Mouse (Mus musculus) testis, adult 2 months (tissue): ENCODE data around the gene Vav1. TPM values are rescaled to one million over a fixed set of nuclear protein-coding genes. Genes with fewer than 3 reads are reported as not detected.
"Not testable (repeated sequence)": the region's sequence is repeated elsewhere in the genome, so short reads cannot be mapped to it uniquely, and the experiment has no call there.

Source experiments
- H3K27ac ChIP-seq: fragments of 200-500 bp; 2 replicates; pipeline ENCODE4 v1.5.1; 2012; ENCODE audit warnings: low read depth, low read length; ENCODE audit not compliant: control insufficient read depth, insufficient read depth
- H3K27me3 ChIP-seq: fragments of 200-500 bp; 2 replicates; pipeline ENCODE4 v1.6.1; 2012; ENCODE audit warnings: mild to moderate bottlenecking, low read length, moderate library complexity; ENCODE audit not compliant: control insufficient read depth, insufficient read depth
- H3K36me3 ChIP-seq: fragments of 200-500 bp; 2 replicates; pipeline ENCODE4 v1.6.1; 2012; ENCODE audit warnings: mild to moderate bottlenecking, low read length; ENCODE audit not compliant: control insufficient read depth, insufficient read depth
- H3K4me1 ChIP-seq: fragments of 200-500 bp; 2 replicates; pipeline ENCODE4 v1.6.1; 2012; ENCODE audit warnings: low read length; ENCODE audit not compliant: control insufficient read depth, insufficient read depth
- H3K4me3 ChIP-seq: fragments of 200-500 bp; 2 replicates; pipeline ENCODE4 v1.5.1; 2012; ENCODE audit warnings: low read depth, mild to moderate bottlenecking, low read length, moderate library complexity, mixed read lengths; ENCODE audit not compliant: control insufficient read depth
- CTCF ChIP-seq: fragments of 200-500 bp; IDR thresholded peaks from 2 replicates; pipeline ENCODE4 v1.5.1; 2012; ENCODE audit warnings: low read depth, mild to moderate bottlenecking, inconsistent platforms, low read length, moderate library complexity; ENCODE audit not compliant: control insufficient read depth, insufficient read depth, insufficient replicate concordance
- POLR2A ChIP-seq: fragments of 200-500 bp; IDR thresholded peaks from 2 replicates; pipeline ENCODE4 v1.6.1; 2012; ENCODE audit warnings: low read depth, mild to moderate bottlenecking, inconsistent platforms, low read length, moderate library complexity; ENCODE audit not compliant: control insufficient read depth
- polyA plus RNA-seq: library from polyadenylated mRNA; depleted of rRNA; stranded (reverse); fragments of >200 nt; gene quantifications from 2 replicates; pipeline ENCODE4 v1.2.3, GENCODE M21; 2012

The Vav1 gene
- polyA plus RNA-seq, 1 experiment, result 8.4 TPM

GRCm38 (mm10) chr17:57334761-57335150 lies 55.9 kb downstream of the Vav1 start:
- no peaks in the 10 kb centered on the region for H3K27me3 ChIP-seq
- H3K36me3 ChIP-seq, result no peaks in the 10 kb centered on the region
- peak overlapping the region; percentile 42 for H3K4me3 ChIP-seq
- TF ChIP-seq POLR2A, result 0 out of 2 replicates have a peak, but pooled peaks have one; percentile 14
- peak; percentile 99 for TF ChIP-seq CTCF
- H3K4me1 ChIP-seq, result peaks cover 16% of the 10 kb centered on the region
- H3K27ac ChIP-seq, result no peak overlapping the region

GRCm38 (mm10) chr17:57335194-57335593 lies 56.3 kb downstream of the Vav1 start:
- not testable (repeated sequence) for H3K27ac ChIP-seq, H3K4me3 ChIP-seq, H3K36me3 ChIP-seq, H3K27me3 ChIP-seq
- peaks cover 16% of the 10 kb centered on the region for H3K4me1 ChIP-seq

GRCm38 (mm10) chr17:57335673-57336303 lies 56.9 kb downstream of the Vav1 start:
- H3K27me3 ChIP-seq, result no peaks in the 10 kb centered on the region
- peak; percentile 97 for TF ChIP-seq CTCF
- TF ChIP-seq POLR2A, result no peak
- H3K4me1 ChIP-seq, result peaks cover 16% of the 10 kb centered on the region
- no peak overlapping the region for H3K27ac ChIP-seq
- no peaks in the 10 kb centered on the region for H3K36me3 ChIP-seq
- no peak overlapping the region for H3K4me3 ChIP-seq

- peaks cover 16% of the 10 kb centered on the region for H3K4me1 ChIP-seq
- H3K4me3 ChIP-seq, result no peak overlapping the region
- H3K27ac ChIP-seq, result no peak overlapping the region
- no peaks in the 10 kb centered on the region for H3K27me3 ChIP-seq
- H3K36me3 ChIP-seq, result no peaks in the 10 kb centered on the region
- no peak for TF ChIP-seq POLR2A
- TF ChIP-seq CTCF, result no peak
Observed at GRCm38 (mm10) chr17:57337996-57338395, 59.1 kb downstream of the Vav1 start.

GRCm38 (mm10) chr17:57339298-57339697 lies 60.4 kb downstream of the Vav1 start:
- Histone ChIP-seq H3K4me1 (peaks cover 14% of the 10 kb centered on the region), H3K36me3 (no peaks in the 10 kb centered on the region), H3K27ac (no peak overlapping the region), H3K4me3 (no peak overlapping the region), H3K27me3 (no peaks in the 10 kb centered on the region)
- TF ChIP-seq CTCF (no peak), POLR2A (no peak)

- Histone ChIP-seq H3K27me3 (no peaks in the 10 kb centered on the region), H3K36me3 (no peaks in the 10 kb centered on the region), H3K27ac (no peak overlapping the region), H3K4me1 (peaks cover 5% of the 10 kb centered on the region), H3K4me3 (no peak overlapping the region)
- no peak for TF ChIP-seq CTCF
- no peak for TF ChIP-seq POLR2A
Observed at GRCm38 (mm10) chr17:57341568-57341967, 62.7 kb downstream of the Vav1 start.

GRCm38 (mm10) chr17:57344029-57344707 lies 65.3 kb downstream of the Vav1 start:
- no peaks in the 10 kb centered on the region for H3K36me3 ChIP-seq
- no peak for TF ChIP-seq CTCF
- TF ChIP-seq POLR2A, result no peak
- no peak overlapping the region for H3K4me3 ChIP-seq
- no peaks in the 10 kb centered on the region for H3K27me3 ChIP-seq
- no peak overlapping the region for H3K27ac ChIP-seq
- H3K4me1 ChIP-seq, result no peaks in the 10 kb centered on the region

GRCm38 (mm10) chr17:57347017-57347416 lies 68.1 kb downstream of the Vav1 start:
- Histone ChIP-seq H3K4me1 (no peaks in the 10 kb centered on the region), H3K27ac (no peak overlapping the region), H3K4me3 (no peak overlapping the region), H3K27me3 (no peaks in the 10 kb centered on the region), H3K36me3 (no peaks in the 10 kb centered on the region)
- TF ChIP-seq POLR2A, result no peak
- TF ChIP-seq CTCF, result no peak
